Mouse (Mus musculus): ENCODE data around the gene Pdp2. TPM values are rescaled to one million over a fixed set of nuclear protein-coding genes. Genes with fewer than 3 reads are reported as not detected.

Gene Pdp2
- total and polyA plus RNA-seq, 3 experiments = 12.2 to 12.4 TPM; not detected in 1

DNA sequence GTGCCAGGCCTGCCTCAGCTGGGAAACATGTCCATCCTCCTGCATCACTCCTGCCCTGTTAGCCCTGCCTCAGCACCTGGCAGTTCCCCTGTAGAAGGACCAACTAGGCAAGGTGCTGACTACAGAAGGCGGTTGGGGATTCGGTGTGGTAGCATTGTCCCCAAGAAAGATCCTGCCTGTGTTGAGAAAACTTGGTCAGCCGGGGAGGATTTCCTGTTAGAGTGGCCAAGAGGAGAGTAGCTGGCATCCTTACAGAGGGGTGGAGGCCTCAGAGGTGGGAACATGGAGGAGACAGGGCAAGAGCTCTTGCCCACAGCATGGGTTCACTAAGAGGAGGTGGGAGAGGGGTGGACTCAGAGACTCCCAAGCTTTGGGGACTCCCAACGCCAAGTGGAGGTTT lies 36.1 kb upstream of the Pdp2 start:
- no peak for DNase-seq (ENCODE audit: low read depth, low spot score)
- Histone ChIP-seq H3K79me2 (ENCODE audit: control insufficient read depth, insufficient read depth, low read length, poor library complexity) (no peaks in the 10 kb centered on the region), H3K27me3 (ENCODE audit: control insufficient read depth in 1 of 2, insufficient read depth in 2 of 2, low read length in 2 of 2) (no peaks in the 10 kb centered on the region; a peak in 3 of 4 replicates), H3K27ac (ENCODE audit: control insufficient read depth, low read depth, low read length) (no peak overlapping the region), H3K9me3 (replicated peaks; ENCODE audit: insufficient read depth, low read length) (no peaks in the 10 kb centered on the region), H3K9ac (ENCODE audit: control insufficient read depth, low read depth, low read length, poor library complexity, severe bottlenecking) (no peak overlapping the region), H3K36me3 (ENCODE audit: control insufficient read depth in 1 of 2, insufficient read depth in 2 of 2, low read length in 2 of 2) (no peaks in the 10 kb centered on the region), H3K4me1 (ENCODE audit: control insufficient read depth in 1 of 2, insufficient read depth in 2 of 2, low read length in 2 of 2) (no peaks in the 10 kb centered on the region), H3K4me3 (ENCODE audit: control insufficient read depth in 1 of 2, insufficient read depth in 1 of 2, low read depth in 2 of 2, low read length in 2 of 2) (no peak overlapping the region)
- TF ChIP-seq MYB (IDR thresholded peaks at IDR 0.05; ENCODE audit: low read depth, low read length) (no peak), BHLHE40 (IDR thresholded peaks at IDR 0.05; ENCODE audit: borderline replicate concordance, low read depth, low read length) (no peak), EP300 (IDR thresholded peaks at IDR 0.05; ENCODE audit: low read depth in 1 of 2, low read length in 2 of 2) (no peak)

- DNase-seq (ENCODE audit: low read depth, low spot score) = no peak
- H3K9ac ChIP-seq (ENCODE audit: control insufficient read depth, low read depth, low read length, poor library complexity, severe bottlenecking) = no peak overlapping the region
- H3K9me3 ChIP-seq (replicated peaks; ENCODE audit: insufficient read depth, low read length) = no peaks in the 10 kb centered on the region
- H3K36me3 ChIP-seq (ENCODE audit: control insufficient read depth in 1 of 2, insufficient read depth in 2 of 2, low read length in 2 of 2) = no peaks in the 10 kb centered on the region
- no peaks in the 10 kb centered on the region; a peak in 3 of 4 replicates for H3K27me3 ChIP-seq (ENCODE audit: control insufficient read depth in 1 of 2, insufficient read depth in 2 of 2, low read length in 2 of 2)
- no peak overlapping the region for H3K4me3 ChIP-seq (ENCODE audit: control insufficient read depth in 1 of 2, insufficient read depth in 1 of 2, low read depth in 2 of 2, low read length in 2 of 2)
- no peaks in the 10 kb centered on the region for H3K4me1 ChIP-seq (ENCODE audit: control insufficient read depth in 1 of 2, insufficient read depth in 2 of 2, low read length in 2 of 2)
- H3K79me2 ChIP-seq (ENCODE audit: control insufficient read depth, insufficient read depth, low read length, poor library complexity) = no peaks in the 10 kb centered on the region
- TF ChIP-seq ZNF384 (IDR thresholded peaks at IDR 0.05; ENCODE audit: low read depth, low read length) (0 out of 2 replicates have a peak, but pooled peaks have one; percentile 3), GATA1 (IDR thresholded peaks at IDR 0.05; ENCODE audit: low read depth, low read length) (no peak), JUND (IDR thresholded peaks at IDR 0.05; ENCODE audit: low read depth, low read length) (no peak), CHD1 (IDR thresholded peaks at IDR 0.05; ENCODE audit: low read depth, low read length) (no peak)
- no peak overlapping the region for H3K27ac ChIP-seq (ENCODE audit: control insufficient read depth, low read depth, low read length)
These were observed 34.0 kb upstream of the Pdp2 start for GRCm38 (mm10) chr8:104557226-104557625.

GRCm38 (mm10) chr8:104560731-104561130 lies 30.5 kb upstream of the Pdp2 start:
- DNase-seq (ENCODE audit: low read depth, low spot score) = no peak
- TF ChIP-seq MAX (IDR thresholded peaks at IDR 0.05; ENCODE audit: low read length) (no peak), NRF1 (IDR thresholded peaks at IDR 0.05; ENCODE audit: insufficient read depth, low read depth, low read length, poor library complexity, severe bottlenecking) (no peak), TAL1 (IDR thresholded peaks at IDR 0.05; ENCODE audit: low read length) (no peak), MXI1 (IDR thresholded peaks at IDR 0.05; ENCODE audit: low read depth, low read length) (no peak), ZKSCAN1 (IDR thresholded peaks at IDR 0.05; ENCODE audit: low read depth, low read length) (no peak)
- Histone ChIP-seq H3K27me3 (ENCODE audit: control insufficient read depth in 1 of 2, insufficient read depth in 2 of 2, low read length in 2 of 2) (no peaks in the 10 kb centered on the region; a peak in 1 of 4 replicates), H3K36me3 (ENCODE audit: control insufficient read depth in 1 of 2, insufficient read depth in 2 of 2, low read length in 2 of 2) (peaks cover 0 to 2% of the 10 kb centered on the region in 2 experiments; a peak in 2 of 4 replicates), H3K9me3 (replicated peaks; ENCODE audit: insufficient read depth, low read length) (no peaks in the 10 kb centered on the region), H3K79me2 (ENCODE audit: control insufficient read depth, insufficient read depth, low read length, poor library complexity) (no peaks in the 10 kb centered on the region), H3K4me1 (ENCODE audit: control insufficient read depth in 1 of 2, insufficient read depth in 2 of 2, low read length in 2 of 2) (0 out of 4 replicates have a peak, but pooled peaks cover 0 to 6% of the 10 kb centered on the region in 2 experiments), H3K27ac (ENCODE audit: control insufficient read depth, low read depth, low read length) (no peak overlapping the region), H3K4me3 (ENCODE audit: control insufficient read depth in 1 of 2, insufficient read depth in 1 of 2, low read depth in 2 of 2, low read length in 2 of 2) (no peak overlapping the region), H3K9ac (ENCODE audit: control insufficient read depth, low read depth, low read length, poor library complexity, severe bottlenecking) (no peak overlapping the region)
